Mouse (Mus musculus): ENCODE data around the gene Mup16.
"Not testable (repeated sequence)": the region's sequence is repeated elsewhere in the genome, so short reads cannot be mapped to it uniquely, and the experiment has no call there.

The Mup16 gene

DNA sequence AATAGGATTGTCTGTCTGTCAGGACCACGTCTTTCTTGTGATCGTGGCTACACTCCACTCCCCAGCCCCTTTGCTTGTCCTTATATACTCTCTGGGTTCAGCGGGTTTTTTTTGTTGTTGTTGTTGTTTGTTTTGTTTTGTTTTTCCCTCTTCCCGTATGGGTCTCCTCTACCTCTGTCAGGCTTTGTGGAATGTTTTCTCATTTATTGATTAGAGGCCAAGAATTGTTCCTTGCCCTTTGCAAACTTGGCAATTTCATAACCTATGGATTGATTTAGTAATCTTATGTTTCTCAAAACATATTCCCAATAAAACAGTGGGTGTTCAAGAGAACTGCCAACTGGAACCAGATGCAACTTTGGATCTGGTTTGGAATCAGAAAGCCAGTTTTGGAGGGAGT, at the start of gene Mup16:
TSS of gene Mup16 (minus strand) at position 101 of the 400 bp plus-strand sequence.
- not testable (repeated sequence) for DNase-seq (ENCODE audit: extremely low spot score)

DNA sequence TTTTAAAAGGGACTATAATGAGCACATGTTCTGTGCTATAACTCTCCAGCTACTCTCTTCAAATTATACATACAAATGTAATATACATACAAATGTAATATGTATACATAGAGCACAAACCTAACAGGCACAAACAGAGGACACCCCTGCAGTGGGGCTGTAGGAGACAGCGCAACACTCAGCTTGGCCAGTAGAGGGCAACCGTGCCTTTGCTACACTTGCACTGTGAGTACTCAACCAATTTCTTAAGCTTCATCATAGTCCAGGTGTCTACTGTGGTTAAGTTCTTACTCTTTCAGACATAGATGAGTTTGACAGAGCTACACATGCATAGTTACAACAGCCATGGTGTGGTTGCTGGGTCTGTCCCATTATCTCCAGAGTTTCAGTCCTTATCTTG, 36.6 kb upstream of the Mup16 start:
- not testable (repeated sequence) for DNase-seq (ENCODE audit: extremely low spot score)
